Mouse (Mus musculus) midbrain, embryonic 11.5 days (tissue): ENCODE results near the gene Ggct. TPM values are rescaled to one million over a fixed set of nuclear protein-coding genes. Genes with fewer than 3 reads are reported as not detected.
A peak's percentile ranks its signal among the peaks of the same experiment; 100 is the strongest.

ENCODE experiments used
- ATAC-seq: fragments of 200-750 bp; cut with Nextera tagmentation; 2 replicates; pipeline ENCODE4 v1.8.0; 2017; ENCODE audit warnings: moderate TSS enrichment, moderate library complexity; ENCODE audit not compliant: low FRiP score
- DNase-seq: peaks from one replicate; pipeline ENCODE4 v3.0.0; 2015; ENCODE audit warnings: low spot score; ENCODE audit errors: missing footprints
- H3K27ac ChIP-seq: fragments of 300-500 bp; sonication (generic); 2 replicates; pipeline ENCODE4 v1.5.1; 2014; ENCODE audit warnings: low read depth, low read length
- H3K27me3 ChIP-seq: fragments of 300-500 bp; sonication (generic); 2 replicates; pipeline ENCODE4 v1.6.1; 2014; ENCODE audit warnings: mild to moderate bottlenecking, low read length, moderate library complexity, mixed read lengths; ENCODE audit not compliant: control insufficient read depth, insufficient read depth
- H3K36me3 ChIP-seq: fragments of 300-500 bp; sonication (generic); 2 replicates; pipeline ENCODE4 v1.6.1; 2014; ENCODE audit warnings: mild to moderate bottlenecking, low read length, moderate library complexity, mixed read lengths; ENCODE audit not compliant: control insufficient read depth, insufficient read depth
- H3K4me1 ChIP-seq: fragments of 300-500 bp; sonication (generic); 2 replicates; pipeline ENCODE4 v1.6.1; 2014; ENCODE audit warnings: low read length; ENCODE audit not compliant: control insufficient read depth, insufficient read depth
- H3K4me2 ChIP-seq: fragments of 300-500 bp; sonication (generic); 2 replicates; pipeline ENCODE4 v1.6.1; 2014; ENCODE audit warnings: mild to moderate bottlenecking, moderate library complexity
- H3K4me3 ChIP-seq: fragments of 300-500 bp; sonication (generic); 2 replicates; pipeline ENCODE4 v1.5.1; 2014; ENCODE audit warnings: low read depth, low read length
- H3K9ac ChIP-seq: fragments of 300-500 bp; sonication (generic); 2 replicates; pipeline ENCODE4 v1.6.1; 2014; ENCODE audit warnings: low read length
- H3K9me3 ChIP-seq: fragments of 300-500 bp; sonication (generic); 2 replicates; pipeline ENCODE4 v1.6.1; 2016; ENCODE audit warnings: low read length; ENCODE audit not compliant: control insufficient read depth
- WGBS: fragments of 180-500 bp; shearing (Covaris S2); extraction: QIAGEN DNeasy Blood & Tissue Kit; methylation state at CpG from one replicate; pipeline ENCODE4 v1.1.7; 2014; 5-methylcytosine and 5-hydroxymethylcytosine counted together
- polyA plus RNA-seq: library from polyadenylated mRNA; unstranded; fragments of >200 nt; fragmentation: Nextera tagmentation; extraction: Ambion mirVana; gene quantifications from 2 replicates; pipeline ENCODE4 v1.2.1, GENCODE M21; 2014

Ggct gene
- polyA plus RNA-seq, 1 experiment from 2014 or later: 14.4 TPM

DNA sequence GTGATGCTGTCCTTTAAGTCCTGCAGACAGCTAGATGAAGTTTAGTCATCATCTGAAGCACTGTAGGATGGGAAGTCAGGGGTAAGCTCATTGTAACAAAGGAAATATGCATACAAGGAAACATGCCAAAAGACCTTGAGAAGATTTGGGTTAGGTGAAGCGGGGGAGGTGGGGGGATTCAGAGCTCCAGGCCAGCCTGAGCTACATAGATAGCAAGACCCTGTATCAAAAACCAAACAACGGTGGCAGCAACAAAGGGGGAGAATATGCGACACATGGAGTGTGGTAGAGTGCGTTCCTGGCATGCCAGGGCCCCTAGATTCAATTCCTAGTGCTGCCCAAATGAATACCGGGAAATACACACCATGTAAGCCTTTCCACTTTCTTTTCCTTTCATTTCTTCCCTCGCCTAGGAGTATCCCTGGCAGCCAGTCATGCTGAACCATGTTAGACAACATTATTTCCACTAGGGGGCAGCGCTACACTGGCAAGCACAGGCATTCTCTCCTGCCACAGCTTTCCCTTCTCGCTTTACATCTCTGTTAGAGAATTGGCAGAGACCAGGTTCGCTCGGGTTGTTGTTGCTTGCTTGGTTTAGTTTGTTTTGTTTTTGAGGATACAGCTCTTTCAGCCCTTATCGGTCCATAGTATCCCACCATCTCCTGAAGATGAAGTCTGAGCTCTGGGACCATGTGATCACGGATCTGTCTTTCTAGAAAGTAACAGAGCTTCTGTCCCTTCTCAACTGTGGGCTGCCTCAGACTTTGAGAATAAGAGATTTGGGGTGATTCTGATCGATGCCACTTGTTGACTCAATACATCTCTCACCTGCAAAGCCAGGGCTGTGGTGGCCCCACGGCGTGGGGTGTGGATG lies 24.2 kb upstream of the Ggct start:
- H3K27ac ChIP-seq: no peak overlapping the region
- WGBS: 30% methylated on average over 15 of the region's 15 CpGs
- H3K4me3 ChIP-seq: no peak overlapping the region
- no peaks in the 10 kb centered on the region for H3K36me3 ChIP-seq
- H3K4me2 ChIP-seq: no peak overlapping the region
- ATAC-seq (peak; percentile 57; the same call in 1 of the 2 replicates), DNase-seq (peak; percentile 97)
- H3K4me1 ChIP-seq: no peaks in the 10 kb centered on the region
- H3K9ac ChIP-seq: no peak overlapping the region
- H3K9me3 ChIP-seq: no peaks in the 10 kb centered on the region
- no peaks in the 10 kb centered on the region for H3K27me3 ChIP-seq

DNA sequence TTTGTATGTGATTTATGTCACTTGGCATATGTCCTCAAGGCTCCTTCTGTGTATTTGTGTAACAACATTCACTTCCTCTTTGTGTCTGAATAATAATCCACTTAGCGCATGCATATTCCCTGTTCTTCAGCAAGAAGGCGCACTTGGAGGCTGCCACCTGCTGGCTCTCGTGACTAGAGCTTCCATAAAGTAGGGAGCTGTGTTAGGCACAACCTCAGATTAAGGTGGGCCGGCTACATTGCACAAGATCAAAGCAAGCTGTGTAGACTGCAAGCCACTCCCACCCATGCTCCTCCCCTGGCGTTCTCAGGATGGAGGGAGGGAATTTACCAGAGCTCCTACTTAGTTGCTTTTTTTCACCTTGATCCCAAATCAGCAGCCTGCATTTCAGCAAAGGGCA lies 23.5 kb upstream of the Ggct start:
- H3K27me3 ChIP-seq: no peaks in the 10 kb centered on the region
- ATAC-seq: peak; percentile 33; the same call in 1 of the 2 replicates

DNA sequence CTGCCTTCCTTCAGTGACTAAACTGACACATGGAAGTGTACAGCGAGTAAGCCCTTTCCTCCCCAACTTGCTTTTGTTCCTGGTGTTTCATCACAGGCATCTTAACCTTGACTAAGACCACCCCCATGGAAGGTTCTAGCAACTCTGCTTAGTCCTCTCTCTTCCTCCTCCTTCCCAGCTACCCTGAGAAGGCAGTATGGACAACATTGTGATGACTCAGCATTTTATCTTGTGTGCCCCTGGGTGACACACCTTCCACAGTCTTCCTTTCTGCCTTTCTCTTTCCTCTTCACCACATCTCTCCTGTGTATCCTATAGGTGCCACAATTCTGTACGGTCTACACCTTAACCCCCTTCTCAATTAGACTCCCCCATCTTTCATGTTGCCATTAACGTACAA lies 21.4 kb upstream of the Ggct start:
- DNase-seq (no peak), ATAC-seq (no peak)
- no peak overlapping the region for H3K9ac ChIP-seq
- H3K4me1 ChIP-seq: peaks cover 6% of the 10 kb centered on the region
- H3K27ac ChIP-seq: no peak overlapping the region
- no peaks in the 10 kb centered on the region for H3K27me3 ChIP-seq
- H3K9me3 ChIP-seq: no peaks in the 10 kb centered on the region
- no peaks in the 10 kb centered on the region for H3K36me3 ChIP-seq
- no peak overlapping the region for H3K4me2 ChIP-seq
- WGBS: 88% methylated on average over 3 of the region's 3 CpGs
- no peak overlapping the region for H3K4me3 ChIP-seq

More for the DNA sequence above, 23.5 kb upstream of the Ggct start:
- Histone ChIP-seq H3K9me3 (no peaks in the 10 kb centered on the region), H3K9ac (no peak overlapping the region), H3K27ac (no peak overlapping the region), H3K4me1 (no peaks in the 10 kb centered on the region), H3K36me3 (no peaks in the 10 kb centered on the region), H3K4me3 (no peak overlapping the region), H3K4me2 (no peak overlapping the region)
- no peak for DNase-seq
- 29% methylated on average over 5 of the region's 5 CpGs for WGBS

DNA sequence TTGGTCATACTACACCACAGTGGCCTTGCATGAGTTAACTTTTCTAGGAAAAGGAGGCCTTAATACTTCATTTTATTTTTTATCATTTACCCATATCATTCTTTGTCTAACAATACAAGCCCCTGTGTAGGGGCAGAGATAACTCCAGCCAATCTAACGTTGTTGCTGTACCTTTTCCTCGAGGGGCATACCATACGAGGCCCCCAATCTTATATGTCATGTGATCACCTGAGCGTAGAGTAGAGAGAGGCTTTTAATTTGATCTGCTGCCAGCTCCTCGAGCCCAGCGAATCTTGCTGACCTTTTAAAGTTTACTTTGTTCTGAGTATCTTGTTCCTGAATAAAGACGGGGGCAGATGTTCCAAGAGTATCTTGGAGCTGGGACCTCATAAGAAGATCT lies 19.8 kb upstream of the Ggct start:
- H3K27me3 ChIP-seq: no peaks in the 10 kb centered on the region
- DNase-seq (no peak), ATAC-seq (no peak)
- H3K27ac ChIP-seq: no peak overlapping the region
- 81% methylated on average over 7 of the region's 7 CpGs for WGBS
- peaks cover 6% of the 10 kb centered on the region for H3K4me1 ChIP-seq
- no peaks in the 10 kb centered on the region for H3K9me3 ChIP-seq
- H3K9ac ChIP-seq: no peak overlapping the region
- no peaks in the 10 kb centered on the region for H3K36me3 ChIP-seq
- no peak overlapping the region for H3K4me3 ChIP-seq
- H3K4me2 ChIP-seq: no peak overlapping the region

DNA sequence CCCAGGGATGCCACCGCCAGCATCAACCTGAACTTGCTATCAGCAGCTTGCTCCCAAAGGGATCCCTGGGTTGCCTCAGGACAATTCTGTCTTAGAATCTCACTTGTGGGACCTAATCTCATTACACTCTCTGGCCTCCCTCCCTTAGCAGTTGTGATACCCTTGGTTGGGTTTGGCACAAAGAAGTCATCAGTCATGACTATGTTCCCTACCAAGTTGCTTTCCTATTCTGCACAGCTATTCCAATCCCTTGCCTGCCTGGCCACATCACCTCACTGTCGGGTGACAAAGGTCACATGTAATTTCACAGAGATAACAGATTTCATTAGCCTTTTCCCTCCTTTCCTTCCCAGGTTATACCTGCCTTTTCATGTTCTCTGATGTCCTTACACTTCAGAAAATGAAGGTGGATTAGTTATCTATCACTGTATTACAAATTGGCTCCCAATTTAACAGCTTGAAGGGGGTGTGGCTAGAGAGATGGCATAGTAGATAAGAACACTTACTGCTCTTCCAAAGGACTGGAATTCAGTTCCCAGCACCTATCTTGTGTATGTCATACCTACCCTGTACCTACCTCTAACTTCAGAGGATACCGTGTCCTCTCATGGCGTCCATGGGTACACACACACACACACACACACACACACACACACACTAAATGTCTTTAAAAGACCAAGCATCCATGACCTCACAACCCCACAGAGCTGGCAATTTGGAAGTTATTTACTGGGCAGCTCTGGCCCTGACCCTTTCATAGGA lies 17.8 kb upstream of the Ggct start:
- Histone ChIP-seq H3K9ac (no peak overlapping the region), H3K4me1 (peaks cover 6% of the 10 kb centered on the region), H3K27me3 (no peaks in the 10 kb centered on the region), H3K4me3 (no peak overlapping the region), H3K9me3 (no peaks in the 10 kb centered on the region), H3K27ac (peak overlapping the region; percentile 62; the same call in 1 of the 2 replicates), H3K36me3 (no peaks in the 10 kb centered on the region), H3K4me2 (peak overlapping the region; percentile 10; the same call in 1 of the 2 replicates)
- peak; percentile 36; the same call in 1 of the 2 replicates for ATAC-seq
- 67% methylated on average over 4 of the region's 4 CpGs for WGBS
- DNase-seq: peak; percentile 82

DNA sequence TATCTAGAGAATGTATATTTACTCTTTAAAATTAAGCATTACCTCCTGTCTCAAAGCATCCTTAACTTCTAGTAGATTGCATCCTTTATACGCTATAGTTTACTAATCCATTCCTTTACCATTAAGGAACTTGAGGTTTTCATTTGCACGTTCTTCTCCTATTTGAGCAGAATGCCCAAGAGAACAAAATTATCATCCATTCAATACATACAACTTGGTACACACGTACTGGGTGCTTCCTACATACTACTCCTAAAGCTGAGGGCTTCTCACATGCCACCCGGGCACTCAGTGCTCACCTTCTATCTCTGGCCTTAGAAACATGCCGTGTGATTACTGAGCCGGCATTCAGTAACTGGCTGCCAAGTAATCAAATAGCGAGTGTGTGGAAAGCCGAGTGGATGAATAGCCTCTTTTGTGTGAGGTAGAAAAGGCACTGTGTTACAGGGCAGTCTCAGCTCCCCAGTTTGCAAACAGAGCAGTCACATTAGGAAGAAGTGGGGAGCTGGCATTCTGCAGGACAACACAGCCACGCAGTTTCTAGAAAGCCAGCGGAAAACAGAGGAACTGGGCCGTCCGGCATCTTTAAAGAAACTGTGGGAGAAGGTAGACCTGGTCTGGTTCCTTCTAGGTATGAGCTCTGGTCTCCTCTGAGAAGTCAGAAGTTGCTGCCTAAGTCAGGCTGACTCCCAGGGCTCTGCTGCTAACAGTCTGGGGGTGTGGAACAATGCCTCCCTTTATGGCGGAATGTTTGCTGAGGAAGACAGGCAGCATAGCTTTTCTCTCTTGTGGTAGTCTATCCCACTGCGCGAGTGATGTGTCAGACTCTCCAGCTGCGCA lies 16.9 kb upstream of the Ggct start:
- peak; percentile 90 for ATAC-seq
- DNase-seq: peak; percentile 91
- Histone ChIP-seq H3K9ac (peak overlapping the region; percentile 60), H3K36me3 (no peaks in the 10 kb centered on the region), H3K4me3 (peak overlapping the region; percentile 11; the same call in 1 of the 2 replicates), H3K27me3 (no peaks in the 10 kb centered on the region), H3K9me3 (no peaks in the 10 kb centered on the region), H3K4me1 (peaks cover 6% of the 10 kb centered on the region), H3K27ac (peak overlapping the region; percentile 74; the same call in 1 of the 2 replicates), H3K4me2 (peak overlapping the region; percentile 38)
- 23% methylated on average over 15 of the region's 16 CpGs for WGBS

DNA sequence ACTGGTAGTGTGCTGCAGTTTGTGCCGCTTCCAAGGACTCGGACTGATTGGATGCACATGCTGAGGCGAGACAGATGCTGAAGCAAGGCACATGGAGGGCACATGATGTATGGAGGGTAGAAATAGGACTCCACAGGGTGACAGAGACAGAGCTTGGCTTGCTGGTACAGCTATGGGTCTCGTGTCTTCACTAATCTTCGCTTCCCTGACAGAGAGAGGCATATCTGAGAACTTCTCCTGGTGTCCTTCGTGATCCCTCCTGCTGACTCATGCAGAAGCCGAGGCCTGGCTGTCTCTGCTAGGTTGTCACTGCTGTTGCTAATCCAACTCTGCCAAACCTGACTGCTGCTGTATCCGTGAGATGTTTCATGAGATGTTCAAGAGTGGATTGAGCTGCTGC lies 15.7 kb upstream of the Ggct start:
- no peaks in the 10 kb centered on the region for H3K9me3 ChIP-seq
- DNase-seq: no peak
- no peak overlapping the region for H3K9ac ChIP-seq
- no peak for ATAC-seq
- H3K4me3 ChIP-seq: no peak overlapping the region
- peaks cover 6% of the 10 kb centered on the region for H3K4me1 ChIP-seq
- no peaks in the 10 kb centered on the region for H3K27me3 ChIP-seq
- H3K4me2 ChIP-seq: no peak overlapping the region
- H3K27ac ChIP-seq: no peak overlapping the region
- no peaks in the 10 kb centered on the region for H3K36me3 ChIP-seq
- WGBS: 89% methylated on average over 8 of the region's 8 CpGs

GRCm38 (mm10) chr6:55003559-55003958 lies 10.8 kb upstream of the Ggct start:
- H3K27me3 ChIP-seq: no peaks in the 10 kb centered on the region
- no peak overlapping the region for H3K4me2 ChIP-seq
- H3K4me1 ChIP-seq: no peaks in the 10 kb centered on the region
- H3K9ac ChIP-seq: no peak overlapping the region
- 84% methylated on average over 4 of the region's 4 CpGs for WGBS
- H3K27ac ChIP-seq: no peak overlapping the region
- ATAC-seq: no peak
- no peak for DNase-seq
- H3K4me3 ChIP-seq: no peak overlapping the region
- no peaks in the 10 kb centered on the region for H3K36me3 ChIP-seq
- no peaks in the 10 kb centered on the region for H3K9me3 ChIP-seq
